Mouse (Mus musculus) C2C12 (cell line): Measurements from ENCODE around the gene Il1rl1.

Experiments used
- CTCF ChIP-seq: IDR thresholded peaks from one replicate; pipeline ENCODE4 v1.5.1; 2011; ENCODE audit not compliant: control insufficient read depth, insufficient read depth, insufficient read length
- MYOD1 ChIP-seq: IDR thresholded peaks from one replicate; pipeline ENCODE4 v1.6.1; 2011; ENCODE audit warnings: low read depth; ENCODE audit not compliant: control insufficient read depth, insufficient read length

GRCm38 (mm10) chr1:40499708-40500107, 70.3 kb downstream of the Il1rl1 start:
- TF ChIP-seq CTCF (no peak), MYOD1 (no peak)
